Mouse (Mus musculus) common myeloid progenitor, adult 5-6 weeks (primary cell): ENCODE data around the gene Cryga. TPM values are rescaled to one million over a fixed set of nuclear protein-coding genes. Genes with fewer than 3 reads are reported as not detected.

Source experiments
- ATAC-seq: replicated peaks from 2 replicates; pipeline ENCODE4 v1.8.0; 2016; ENCODE audit warnings: low read depth, mild to moderate bottlenecking, moderate TSS enrichment, inconsistent platforms; ENCODE audit not compliant: poor library complexity, severe bottlenecking
- total RNA-seq: library from RNA; stranded (forward); fragments of 200-1000, 187-1606 nt; gene quantifications from 2 replicates; pipeline ENCODE4 v1.2.3, GENCODE M21; 2017

Cryga gene
- total RNA-seq = not detected in 2 replicates

DNA sequence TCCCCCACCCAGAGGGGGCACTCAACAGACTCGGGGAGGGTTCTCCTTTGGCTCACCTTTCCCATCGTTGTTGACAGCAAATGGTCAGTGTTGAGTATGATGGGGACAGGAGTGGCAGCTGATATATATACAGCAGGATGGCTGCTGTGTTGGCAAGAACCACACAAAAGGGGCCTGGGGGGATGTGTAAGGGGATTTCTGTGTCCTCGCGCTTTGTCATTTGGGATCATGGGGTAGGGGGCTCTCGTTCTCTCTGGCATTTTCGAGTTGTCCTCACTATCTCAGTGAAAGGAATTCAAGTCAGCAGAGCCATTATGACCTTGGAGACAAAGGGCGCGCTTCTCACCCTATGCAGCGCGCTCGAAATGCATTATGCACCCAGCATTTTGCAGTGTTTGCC, at the start of gene Cryga:
Gene Cryga (minus strand): TSS at position 101 of the 400 bp plus-strand sequence.
- no peak for ATAC-seq

- ATAC-seq = no peak
These were observed 44.8 kb upstream of the Cryga start for GRCm38 (mm10) chr1:65147971-65148370.

- ATAC-seq = no peak
These were observed 44.2 kb upstream of the Cryga start for GRCm38 (mm10) chr1:65147326-65147725.

GRCm38 (mm10) chr1:65146601-65147000, 43.4 kb upstream of the Cryga start:
- ATAC-seq = no peak

- ATAC-seq = no peak
These were observed 41.6 kb upstream of the Cryga start for GRCm38 (mm10) chr1:65144783-65145182.

DNA sequence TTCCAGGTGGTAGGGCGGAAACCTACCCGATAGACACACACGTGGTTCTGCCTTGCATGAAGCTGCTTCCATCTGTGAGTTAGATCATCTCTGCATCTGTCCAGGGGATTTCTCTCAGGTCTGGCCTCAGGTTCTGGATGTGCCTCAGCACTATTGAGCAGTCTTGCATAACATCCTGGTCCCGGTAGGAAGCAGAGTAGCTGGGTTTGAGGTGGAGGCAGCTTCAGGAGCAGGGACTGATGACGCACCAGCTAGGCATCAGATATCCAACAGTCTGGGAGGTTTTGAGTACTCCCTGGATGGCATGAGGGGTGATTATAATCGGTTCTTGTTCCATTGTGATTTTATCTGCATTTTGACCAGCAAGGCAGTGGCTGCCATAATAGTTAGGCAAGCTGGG, 34.4 kb upstream of the Cryga start:
- no peak for ATAC-seq

DNA sequence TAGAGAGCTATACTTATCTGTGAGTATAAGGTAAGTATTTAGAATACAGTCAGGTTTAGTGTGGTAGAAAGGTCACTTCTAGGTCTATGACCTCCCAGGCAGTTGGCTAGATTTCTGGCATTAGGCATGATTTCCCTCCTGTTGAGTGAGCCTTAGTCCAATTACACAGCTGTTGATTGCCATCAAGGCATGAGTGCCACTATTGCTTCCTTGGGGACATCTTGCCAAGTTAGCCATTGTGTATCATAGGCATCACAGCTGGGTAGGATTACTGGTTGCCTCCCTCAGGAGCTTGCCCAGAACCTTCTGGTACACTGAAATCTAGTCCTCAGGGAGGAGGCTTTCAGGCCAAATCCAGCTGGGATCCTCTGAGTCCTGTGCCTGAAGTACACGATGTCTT, 29.7 kb upstream of the Cryga start:
- no peak for ATAC-seq

- no peak for ATAC-seq
These were observed 28.5 kb upstream of the Cryga start for GRCm38 (mm10) chr1:65131671-65132070.

DNA sequence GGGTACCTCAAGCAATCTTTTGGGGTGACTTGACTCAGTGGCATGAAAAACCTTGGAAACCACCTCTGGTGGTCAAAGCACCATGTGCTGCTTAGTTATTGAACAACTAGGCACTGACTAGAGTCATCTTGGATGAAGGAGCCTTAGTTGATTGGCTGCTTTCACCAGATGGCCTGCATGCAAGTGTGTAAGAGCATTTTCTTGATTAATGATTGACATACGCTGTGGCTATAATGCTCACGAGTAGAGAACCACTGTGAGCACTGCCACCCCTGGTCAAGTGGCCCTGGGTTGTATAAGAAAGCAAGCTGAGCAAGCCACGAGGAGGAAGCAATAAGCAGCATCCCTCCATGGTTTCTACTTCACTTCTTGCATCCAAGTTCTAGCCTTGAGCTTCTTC, 27.1 kb upstream of the Cryga start:
- no peak for ATAC-seq

- no peak for ATAC-seq
These were observed 26.5 kb upstream of the Cryga start for GRCm38 (mm10) chr1:65129634-65130180.

- ATAC-seq = no peak
These were observed 19.6 kb upstream of the Cryga start, which contains the start of gene D630023F18Rik for GRCm38 (mm10) chr1:65122574-65123372. Gene D630023F18Rik (minus strand): TSS chr1:65123214.

GRCm38 (mm10) chr1:65119438-65119837, 16.3 kb upstream of the Cryga start, which contains the start of gene Gm28845:
Gene Gm28845 (minus strand): TSS chr1:65119558.
- no peak for ATAC-seq

- ATAC-seq = no peak
These were observed 15.2 kb upstream of the Cryga start for GRCm38 (mm10) chr1:65118150-65118913.

DNA sequence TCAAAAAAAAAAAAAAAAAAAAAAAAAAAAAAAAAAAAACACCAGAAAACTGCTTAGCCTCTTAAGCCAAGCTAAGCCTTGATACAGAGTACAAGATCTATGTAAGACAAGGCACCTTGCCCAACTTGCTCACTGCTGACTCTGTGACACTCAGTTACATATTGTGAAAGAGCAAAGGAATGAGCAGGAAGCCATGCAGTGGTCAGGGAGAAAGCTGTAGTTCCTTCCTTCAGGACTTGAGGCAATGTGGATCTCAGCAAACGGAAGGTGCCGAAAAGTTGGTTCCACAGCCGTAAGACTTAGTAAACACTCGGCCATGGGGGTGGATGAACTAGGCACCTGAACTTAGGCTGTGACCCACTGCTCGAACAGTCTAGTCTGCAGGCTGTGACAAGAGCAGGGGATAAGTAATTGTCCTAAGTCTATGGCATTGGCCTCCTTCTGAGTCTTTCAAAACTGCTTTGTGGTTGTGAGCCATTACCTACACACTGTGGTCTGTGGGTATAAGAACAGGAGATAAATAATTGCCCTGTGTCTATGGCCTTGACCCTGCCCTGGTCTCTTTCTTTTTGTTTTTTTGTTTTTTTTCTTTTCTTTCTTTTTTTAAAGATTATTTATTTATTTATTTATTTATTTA, 10.5 kb upstream of the Cryga start:
- ATAC-seq = peak; percentile 79

- peak; percentile 17; the same call in 1 of the 2 replicates for ATAC-seq
These were observed 9.6 kb upstream of the Cryga start for GRCm38 (mm10) chr1:65112807-65113196.

DNA sequence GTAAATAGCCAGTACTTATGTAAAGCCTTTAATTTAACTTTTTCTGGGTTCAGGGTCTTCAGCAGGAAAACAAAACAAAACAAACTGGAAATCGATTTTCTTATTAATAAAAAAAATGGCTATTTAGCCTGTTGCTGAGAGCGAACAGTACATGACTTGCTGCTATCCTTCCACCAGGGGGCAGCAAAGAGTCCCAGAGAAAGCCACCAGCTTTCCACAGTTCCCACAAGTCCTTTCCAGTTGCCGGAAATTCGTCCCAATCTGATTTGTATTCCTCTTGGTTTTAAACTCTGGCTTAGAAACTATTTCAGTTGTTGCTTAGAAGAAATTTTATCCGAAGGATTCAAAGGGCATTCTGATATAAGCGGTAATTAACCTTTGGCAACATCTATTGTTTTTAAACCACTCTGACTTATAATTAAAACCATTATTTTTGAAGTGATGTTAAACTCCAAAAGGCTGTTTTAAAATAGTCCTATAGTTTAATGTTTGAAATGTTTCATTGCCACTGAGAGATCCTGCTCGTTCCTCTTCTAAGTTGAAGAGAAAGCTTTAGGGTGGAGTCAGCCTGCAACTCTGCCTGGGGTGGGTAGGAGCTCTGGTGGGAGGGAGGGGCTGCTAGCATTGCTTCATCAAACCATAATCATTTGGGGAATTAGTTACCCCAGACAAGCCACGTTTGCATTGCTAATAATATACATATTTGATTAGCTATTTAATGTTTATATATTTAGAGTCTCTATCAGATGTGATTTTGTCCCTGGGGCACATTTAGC, 9.0 kb upstream of the Cryga start:
- ATAC-seq = peak; percentile 53; the same call in 1 of the 2 replicates

DNA sequence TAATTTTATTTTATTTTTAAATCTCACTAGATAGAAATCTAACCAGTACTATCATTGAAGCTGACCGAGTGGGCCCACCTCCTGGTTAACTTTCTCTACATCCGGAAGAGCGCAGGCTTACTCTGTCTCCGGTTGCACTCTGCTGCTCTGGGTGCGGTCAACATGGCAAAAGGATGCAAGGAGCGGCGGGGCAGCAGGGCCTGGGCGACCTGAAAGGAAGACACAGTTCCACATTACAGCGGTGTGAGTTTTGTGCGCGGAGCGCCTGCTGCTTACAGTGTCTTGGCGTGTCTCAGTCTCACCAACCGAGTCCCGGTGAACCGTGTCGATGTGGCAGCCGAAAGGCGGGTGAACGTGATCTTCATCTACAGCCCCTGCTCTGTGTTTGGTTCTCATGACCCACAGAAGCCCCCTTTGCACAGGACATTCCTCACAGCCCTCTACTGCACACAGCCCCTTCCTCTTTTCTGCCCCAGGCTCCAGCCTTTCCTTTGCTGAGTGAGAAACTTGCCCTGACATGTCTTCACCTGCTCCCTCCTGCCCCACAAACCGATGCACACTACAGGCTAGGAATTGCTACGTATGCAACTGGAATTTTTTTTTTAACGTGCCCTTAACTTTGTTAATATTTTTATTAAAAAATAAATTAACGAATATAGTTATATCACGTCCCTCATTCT, 6.7 kb upstream of the Cryga start:
- no peak for ATAC-seq

- ATAC-seq = no peak
These were observed 6.0 kb upstream of the Cryga start for GRCm38 (mm10) chr1:65109196-65109595.

DNA sequence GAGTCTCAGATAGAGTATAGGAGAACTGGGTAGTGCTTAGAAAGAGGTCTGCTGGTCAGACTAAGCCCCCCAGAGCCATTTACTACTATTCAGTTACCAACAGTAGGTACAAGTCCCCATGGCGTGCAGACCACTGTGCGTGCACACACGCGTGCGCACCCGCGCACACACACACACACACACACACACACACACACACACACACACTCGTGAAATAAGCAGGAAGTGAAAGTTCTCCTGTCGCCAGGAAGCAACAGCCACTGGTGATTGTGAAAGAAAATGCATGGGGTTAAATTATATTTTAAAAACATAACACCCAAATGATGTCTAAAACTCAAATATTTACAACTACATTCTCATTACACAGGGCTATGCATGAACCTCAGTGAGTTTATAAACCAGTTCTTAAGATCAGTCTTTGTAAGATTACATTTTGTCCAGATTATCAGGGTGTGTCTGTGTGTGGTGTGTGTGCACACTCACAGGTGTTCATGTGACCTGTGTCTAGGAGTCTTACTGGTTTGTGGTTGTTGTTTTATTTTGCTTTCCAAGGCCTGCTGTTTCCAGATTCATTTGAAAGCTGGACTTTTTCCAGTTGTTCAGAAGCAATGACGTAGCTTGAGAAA, 4.6 kb upstream of the Cryga start:
- peak; percentile 63 for ATAC-seq
